Mouse (Mus musculus) kidney, adult 2 months (tissue): ENCODE measurements around the gene Car6.

ENCODE experiments used
- CTCF ChIP-seq: fragments of 200-500 bp; conservative IDR thresholded peaks from 2 replicates; pipeline ENCODE4 v1.5.1; 2011; ENCODE audit warnings: low read depth, mild to moderate bottlenecking, control low read depth, low read length, moderate library complexity, mixed read lengths; ENCODE audit not compliant: insufficient read depth, insufficient read length
- POLR2A ChIP-seq: fragments of 200-500 bp; IDR thresholded peaks from one replicate; pipeline ENCODE4 v1.6.1; 2011; ENCODE audit warnings: low read depth, low read length, control low read depth

- TF ChIP-seq POLR2A (no peak), CTCF (no peak)
Observed at GRCm38 (mm10) chr4:150245876-150246275, 44.7 kb upstream of the Car6 start.
